Mouse (Mus musculus): ENCODE measurements at regions not wholly inside any gene's neighbourhood (a gene's known extent, or its start where the extent isn't known, plus 50 kb on each side); places are given as distances from the start of the nearest gene placed in this dataset.

GRCm38 (mm10) chr14:123065566-123065965 is 81.7 kb upstream of the Tmtc4 start:
- H3K36me3 ChIP-seq (ENCODE audit: control insufficient read depth, insufficient read depth) = no peaks in the 10 kb centered on the region
- H3K27me3 ChIP-seq (replicated peaks; ENCODE audit: control insufficient read depth, insufficient read depth, low read length) = no peaks in the 10 kb centered on the region
- H3K4me2 ChIP-seq (replicated peaks; ENCODE audit: low read depth) = no peak overlapping the region
- no peak overlapping the region for H3K9ac ChIP-seq (ENCODE audit: low read depth, low read length)
- WGBS = 63% methylated on average over 8 of the region's 8 CpGs
- TF ChIP-seq CTCF (IDR thresholded peaks at IDR 0.05; ENCODE audit: low read depth) = no peak
- H3K9me3 ChIP-seq (ENCODE audit: control insufficient read depth) = no peaks in the 10 kb centered on the region
- no peaks in the 10 kb centered on the region for H3K4me1 ChIP-seq (replicated peaks; ENCODE audit: control insufficient read depth, insufficient read depth, low read length)
- no peak overlapping the region for H3K27ac ChIP-seq (ENCODE audit: low read depth, low read length)
- no peak for ATAC-seq
- H3K4me3 ChIP-seq (ENCODE audit: low read depth, low read length) = no peak overlapping the region

- 69% methylated on average over 6 of the region's 6 CpGs for WGBS
- no peak overlapping the region for H3K4me3 ChIP-seq (ENCODE audit: low read depth, low read length)
Observed at GRCm38 (mm10) chr14:123065136-123065535, 81.3 kb upstream of the Tmtc4 start.

GRCm38 (mm10) chr14:123062908-123063307 is 79.1 kb upstream of the Tmtc4 start:
- Histone ChIP-seq H3K4me2 (replicated peaks; ENCODE audit: low read depth) (no peak overlapping the region), H3K4me3 (ENCODE audit: low read depth, low read length) (no peak overlapping the region), H3K36me3 (ENCODE audit: control insufficient read depth, insufficient read depth) (no peaks in the 10 kb centered on the region), H3K9me3 (ENCODE audit: control insufficient read depth) (no peaks in the 10 kb centered on the region), H3K9ac (ENCODE audit: low read depth, low read length) (no peak overlapping the region), H3K27ac (ENCODE audit: low read depth, low read length) (no peak overlapping the region), H3K27me3 (replicated peaks; ENCODE audit: control insufficient read depth, insufficient read depth, low read length) (no peaks in the 10 kb centered on the region), H3K4me1 (replicated peaks; ENCODE audit: control insufficient read depth, insufficient read depth, low read length) (no peaks in the 10 kb centered on the region)
- no peak for TF ChIP-seq CTCF (IDR thresholded peaks at IDR 0.05; ENCODE audit: low read depth)
- ATAC-seq = no peak
- WGBS = 50% methylated on average over 1 of the region's 1 CpGs

More at GRCm38 (mm10) chr14:123065136-123065535, 81.3 kb upstream of the Tmtc4 start:
- no peak for ATAC-seq
- Histone ChIP-seq H3K4me2 (replicated peaks; ENCODE audit: low read depth) (no peak overlapping the region), H3K4me1 (replicated peaks; ENCODE audit: control insufficient read depth, insufficient read depth, low read length) (no peaks in the 10 kb centered on the region), H3K36me3 (ENCODE audit: control insufficient read depth, insufficient read depth) (no peaks in the 10 kb centered on the region), H3K27ac (ENCODE audit: low read depth, low read length) (no peak overlapping the region), H3K9ac (ENCODE audit: low read depth, low read length) (no peak overlapping the region), H3K27me3 (replicated peaks; ENCODE audit: control insufficient read depth, insufficient read depth, low read length) (no peaks in the 10 kb centered on the region), H3K9me3 (ENCODE audit: control insufficient read depth) (no peaks in the 10 kb centered on the region)
- no peak for TF ChIP-seq CTCF (IDR thresholded peaks at IDR 0.05; ENCODE audit: low read depth)

GRCm38 (mm10) chr14:123056976-123057375 is 73.1 kb upstream of the Tmtc4 start:
- no peak for ATAC-seq
- Histone ChIP-seq H3K9me3 (ENCODE audit: control insufficient read depth) (no peaks in the 10 kb centered on the region), H3K4me1 (replicated peaks; ENCODE audit: control insufficient read depth, insufficient read depth, low read length) (no peaks in the 10 kb centered on the region), H3K27ac (ENCODE audit: low read depth, low read length) (no peak overlapping the region), H3K27me3 (replicated peaks; ENCODE audit: control insufficient read depth, insufficient read depth, low read length) (no peaks in the 10 kb centered on the region), H3K4me2 (replicated peaks; ENCODE audit: low read depth) (no peak overlapping the region), H3K36me3 (ENCODE audit: control insufficient read depth, insufficient read depth) (no peaks in the 10 kb centered on the region), H3K4me3 (ENCODE audit: low read depth, low read length) (no peak overlapping the region), H3K9ac (ENCODE audit: low read depth, low read length) (no peak overlapping the region)
- WGBS = 70% methylated on average over 4 of the region's 4 CpGs
- TF ChIP-seq CTCF (IDR thresholded peaks at IDR 0.05; ENCODE audit: low read depth) = no peak

GRCm38 (mm10) chr14:123048451-123048850 is 64.6 kb upstream of the Tmtc4 start:
- ATAC-seq = no peak
- Histone ChIP-seq H3K27ac (ENCODE audit: low read depth, low read length) (no peak overlapping the region), H3K9me3 (ENCODE audit: control insufficient read depth) (no peaks in the 10 kb centered on the region), H3K4me1 (replicated peaks; ENCODE audit: control insufficient read depth, insufficient read depth, low read length) (no peaks in the 10 kb centered on the region), H3K4me3 (ENCODE audit: low read depth, low read length) (no peak overlapping the region), H3K4me2 (replicated peaks; ENCODE audit: low read depth) (no peak overlapping the region), H3K9ac (ENCODE audit: low read depth, low read length) (no peak overlapping the region), H3K27me3 (replicated peaks; ENCODE audit: control insufficient read depth, insufficient read depth, low read length) (no peaks in the 10 kb centered on the region), H3K36me3 (ENCODE audit: control insufficient read depth, insufficient read depth) (no peaks in the 10 kb centered on the region)
- no peak for TF ChIP-seq CTCF (IDR thresholded peaks at IDR 0.05; ENCODE audit: low read depth)

- Histone ChIP-seq H3K27ac (ENCODE audit: low read depth, low read length) (no peak overlapping the region), H3K4me1 (replicated peaks; ENCODE audit: control insufficient read depth, insufficient read depth, low read length) (no peaks in the 10 kb centered on the region), H3K9me3 (ENCODE audit: control insufficient read depth) (no peaks in the 10 kb centered on the region), H3K4me3 (ENCODE audit: low read depth, low read length) (no peak overlapping the region), H3K9ac (ENCODE audit: low read depth, low read length) (no peak overlapping the region), H3K36me3 (ENCODE audit: control insufficient read depth, insufficient read depth) (no peaks in the 10 kb centered on the region), H3K27me3 (replicated peaks; ENCODE audit: control insufficient read depth, insufficient read depth, low read length) (no peaks in the 10 kb centered on the region), H3K4me2 (replicated peaks; ENCODE audit: low read depth) (no peak overlapping the region)
- no peak for TF ChIP-seq CTCF (IDR thresholded peaks at IDR 0.05; ENCODE audit: low read depth)
- no peak for ATAC-seq
Observed at GRCm38 (mm10) chr14:123040046-123040445, 56.2 kb upstream of the Tmtc4 start.

- H3K9ac ChIP-seq (ENCODE audit: low read depth, low read length) = no peak overlapping the region
- 77% methylated on average over 2 of the region's 2 CpGs for WGBS
- no peaks in the 10 kb centered on the region for H3K27me3 ChIP-seq (replicated peaks; ENCODE audit: control insufficient read depth, insufficient read depth, low read length)
- no peaks in the 10 kb centered on the region for H3K36me3 ChIP-seq (ENCODE audit: control insufficient read depth, insufficient read depth)
- no peak for TF ChIP-seq CTCF (IDR thresholded peaks at IDR 0.05; ENCODE audit: low read depth)
- no peaks in the 10 kb centered on the region for H3K4me1 ChIP-seq (replicated peaks; ENCODE audit: control insufficient read depth, insufficient read depth, low read length)
- no peak overlapping the region for H3K27ac ChIP-seq (ENCODE audit: low read depth, low read length)
- no peak overlapping the region for H3K4me3 ChIP-seq (ENCODE audit: low read depth, low read length)
- no peak overlapping the region for H3K4me2 ChIP-seq (replicated peaks; ENCODE audit: low read depth)
- ATAC-seq = no peak
- no peaks in the 10 kb centered on the region for H3K9me3 ChIP-seq (ENCODE audit: control insufficient read depth)
Observed at GRCm38 (mm10) chr14:123037444-123037843, 53.6 kb upstream of the Tmtc4 start.
